In genomic region chr2:171812701-171813100, GRCm38 (mm10) we compare ENCODE assay signal across 22 mouse cellular contexts.
DNase-seq lines count a peak whose midpoint lies in the region; ATAC-seq and TF ChIP-seq lines count a peak whose summit lies in the region.
"Had no signal": no experiment of that assay in that cellular context is flagged by ENCODE, and none has a peak within 500 bp of the region (broad histone marks: within the 10 kb centered on the region; RNA-seq: fewer than 3 reads in every experiment).

No protein-coding gene starts in this region.

- no peak for TF ChIP-seq CTCF in midbrain, postnatal 0 days (IDR thresholded peaks at IDR 0.05)

- H3K36me3 ChIP-seq in hindbrain, embryonic 16.5 days (ENCODE audit: control insufficient read depth, insufficient read depth, low read length) = no peaks in the 10 kb centered on the region
- no peaks in the 10 kb centered on the region for H3K36me3 ChIP-seq in hindbrain, embryonic 10.5 days
- H3K36me3 ChIP-seq in midbrain, postnatal 0 days (ENCODE audit: insufficient read depth, low read length) = no peaks in the 10 kb centered on the region
- H3K36me3 ChIP-seq in midbrain, embryonic 13.5 days = no peaks in the 10 kb centered on the region
- H3K36me3 ChIP-seq: embryonic facial prominence, embryonic 15.5 days; heart, embryonic 13.5 days; hindbrain, embryonic 12.5 days had no signal

- no peak overlapping the region for H3K4me2 ChIP-seq in hindbrain, embryonic 16.5 days (ENCODE audit: low read length)
- no peak overlapping the region for H3K4me2 ChIP-seq in midbrain, postnatal 0 days (ENCODE audit: low read depth, low read length, poor library complexity, severe bottlenecking)
- no peak overlapping the region for H3K4me2 ChIP-seq in midbrain, embryonic 13.5 days (replicated peaks)
- H3K4me2 ChIP-seq: embryonic facial prominence, embryonic 15.5 days; heart, embryonic 13.5 days; hindbrain, embryonic 12.5 days had no signal

- H3K9ac ChIP-seq in hindbrain, embryonic 16.5 days (ENCODE audit: low read depth, low read length) = no peak overlapping the region
- H3K9ac ChIP-seq in midbrain, postnatal 0 days (replicated peaks; ENCODE audit: low read length, poor library complexity, severe bottlenecking) = no peak overlapping the region
- no peak overlapping the region for H3K9ac ChIP-seq in midbrain, embryonic 13.5 days (replicated peaks)
- H3K9ac ChIP-seq: embryonic facial prominence, embryonic 15.5 days; heart, embryonic 13.5 days; hindbrain, embryonic 12.5 days had no signal

- DNase-seq in cerebellum, postnatal 14 days = peak; percentile 35 to 47
- no peak for DNase-seq in cerebellum, adult 11-12 months
- DNase-seq in hindbrain, embryonic 10.5 days (ENCODE audit: low spot score) = no peak
- peak; percentile 57 for DNase-seq in midbrain, postnatal 0 days (ENCODE audit: low spot score)
- no peak for DNase-seq in frontal cortex, postnatal 36 days (ENCODE audit: low spot score in 2 of 2)
- DNase-seq in urinary bladder, postnatal 36 days (ENCODE audit: low spot score in 2 of 2) = no peak
- DNase-seq: adrenal gland, postnatal 14 days; cerebellum, adult 18-20 months; cerebellum, adult 9-11 months; embryo, embryonic 11 days; gastrocnemius, postnatal 36 days; heart, postnatal 36 days; kidney, adult 8-10 months had no signal

- ATAC-seq in hindbrain, embryonic 16.5 days = peak; percentile 65; the same call in 1 of the 2 replicates
- ATAC-seq in midbrain, postnatal 0 days (ENCODE audit: low FRiP score) = no peak
- ATAC-seq in midbrain, embryonic 13.5 days = no peak
- ATAC-seq: activated CD4-positive, CD25-positive, alpha-beta regulatory T cell, adult 4 months; intestine, postnatal 0 days; Patski had no signal

- no peak overlapping the region for H3K27ac ChIP-seq in hindbrain, embryonic 16.5 days (ENCODE audit: low read depth, low read length)
- no peak overlapping the region for H3K27ac ChIP-seq in hindbrain, embryonic 10.5 days
- H3K27ac ChIP-seq in midbrain, postnatal 0 days (ENCODE audit: low read depth, low read length) = no peak overlapping the region
- H3K27ac ChIP-seq in midbrain, embryonic 13.5 days = no peak overlapping the region
- H3K27ac ChIP-seq: embryonic facial prominence, embryonic 15.5 days; heart, embryonic 13.5 days; hindbrain, embryonic 12.5 days had no signal

- no peaks in the 10 kb centered on the region for H3K9me3 ChIP-seq in hindbrain, embryonic 16.5 days (ENCODE audit: control insufficient read depth, low read length)
- no peaks in the 10 kb centered on the region for H3K9me3 ChIP-seq in hindbrain, embryonic 10.5 days
- H3K9me3 ChIP-seq in midbrain, postnatal 0 days (ENCODE audit: low read length) = no peaks in the 10 kb centered on the region
- no peaks in the 10 kb centered on the region for H3K9me3 ChIP-seq in midbrain, embryonic 13.5 days
- H3K9me3 ChIP-seq: embryonic facial prominence, embryonic 15.5 days; heart, embryonic 13.5 days; hindbrain, embryonic 12.5 days had no signal

- WGBS in hindbrain, embryonic 16.5 days = 65% methylated on average over 3 of the region's 3 CpGs
- WGBS in hindbrain, embryonic 10.5 days = 88% methylated on average over 3 of the region's 3 CpGs
- 73% methylated on average over 3 of the region's 3 CpGs for WGBS in midbrain, postnatal 0 days
- WGBS in midbrain, embryonic 13.5 days = 76% methylated on average over 3 of the region's 3 CpGs

- H3K4me1 ChIP-seq in hindbrain, embryonic 16.5 days (ENCODE audit: control insufficient read depth, insufficient read depth, low read depth, low read length) = no peaks in the 10 kb centered on the region; the same call in none of the 2 replicates
- H3K4me1 ChIP-seq in hindbrain, embryonic 10.5 days (replicated peaks) = peaks cover 12% of the 10 kb centered on the region; the same call in 1 of the 2 replicates
- no peaks in the 10 kb centered on the region for H3K4me1 ChIP-seq in midbrain, postnatal 0 days (ENCODE audit: insufficient read depth, low read length)
- 0 out of 2 replicates have a peak, but pooled peaks cover 3% of the 10 kb centered on the region for H3K4me1 ChIP-seq in midbrain, embryonic 13.5 days (replicated peaks)
- H3K4me1 ChIP-seq: embryonic facial prominence, embryonic 15.5 days had no signal

- H3K27me3 ChIP-seq in hindbrain, embryonic 16.5 days (replicated peaks; ENCODE audit: control insufficient read depth, insufficient read depth, low read length) = no peaks in the 10 kb centered on the region
- no peaks in the 10 kb centered on the region for H3K27me3 ChIP-seq in hindbrain, embryonic 10.5 days (ENCODE audit: insufficient read depth, poor library complexity, severe bottlenecking)
- H3K27me3 ChIP-seq in midbrain, postnatal 0 days (ENCODE audit: insufficient read depth, low read length) = no peaks in the 10 kb centered on the region
- H3K27me3 ChIP-seq in midbrain, embryonic 13.5 days = no peaks in the 10 kb centered on the region
- H3K27me3 ChIP-seq: embryonic facial prominence, embryonic 15.5 days; heart, embryonic 13.5 days; hindbrain, embryonic 12.5 days; Patski had no signal

- no peak overlapping the region for H3K4me3 ChIP-seq in hindbrain, embryonic 16.5 days (ENCODE audit: low read length)
- H3K4me3 ChIP-seq in hindbrain, embryonic 10.5 days = no peak overlapping the region
- no peak overlapping the region for H3K4me3 ChIP-seq in midbrain, postnatal 0 days (ENCODE audit: low read depth, low read length)
- H3K4me3 ChIP-seq in midbrain, embryonic 13.5 days (replicated peaks) = no peak overlapping the region
- H3K4me3 ChIP-seq: embryonic facial prominence, embryonic 15.5 days; erythroblast, embryonic 14.5 days; heart, embryonic 13.5 days; hindbrain, embryonic 12.5 days had no signal

Comparison
In these comparisons a context has a peak if more than half of its experiments do, and no peak if none do; other contexts are left out.
1. DNase-seq: peak in cerebellum, postnatal 14 days (2 of 2) and midbrain, postnatal 0 days (single experiment); none in cerebellum, adult 11-12 months (single experiment), hindbrain, embryonic 10.5 days (single experiment), frontal cortex, postnatal 36 days (0 of 2) and urinary bladder, postnatal 36 days (0 of 2).